Mouse (Mus musculus) midbrain, embryonic 13.5 days (tissue): ENCODE results near the gene Cmtm3. TPM values are rescaled to one million over a fixed set of nuclear protein-coding genes. Genes with fewer than 3 reads are reported as not detected.

Experiments used
- ATAC-seq: fragments of 200-750 bp; cut with Nextera tagmentation; 2 replicates; pipeline ENCODE4 v1.8.0; 2017; ENCODE audit warnings: mild to moderate bottlenecking, moderate TSS enrichment, moderate library complexity
- H3K27ac ChIP-seq: fragments of 300-500 bp; sonication (generic); 2 replicates; pipeline ENCODE4 v1.5.1; 2015; ENCODE audit warnings: inconsistent platforms, mild to moderate bottlenecking, moderate library complexity
- H3K27me3 ChIP-seq: fragments of 300-500 bp; sonication (generic); 2 replicates; pipeline ENCODE4 v1.6.1; 2015; ENCODE audit warnings: mild to moderate bottlenecking, inconsistent platforms
- H3K36me3 ChIP-seq: fragments of 300-500 bp; sonication (generic); 2 replicates; pipeline ENCODE4 v1.6.1; 2015; ENCODE audit warnings: mild to moderate bottlenecking, inconsistent platforms
- H3K4me1 ChIP-seq: fragments of 300-500 bp; sonication (generic); replicated peaks from 2 replicates; pipeline ENCODE4 v1.6.1; 2015; ENCODE audit warnings: inconsistent platforms
- H3K4me2 ChIP-seq: fragments of 300-500 bp; sonication (generic); replicated peaks from 2 replicates; pipeline ENCODE4 v1.6.1; 2015; ENCODE audit warnings: moderate library complexity, mild to moderate bottlenecking, inconsistent platforms
- H3K4me3 ChIP-seq: fragments of 300-500 bp; sonication (generic); replicated peaks from 2 replicates; pipeline ENCODE4 v1.5.1; 2015; ENCODE audit warnings: mild to moderate bottlenecking, inconsistent platforms
- H3K9ac ChIP-seq: fragments of 300-500 bp; sonication (generic); replicated peaks from 2 replicates; pipeline ENCODE4 v1.6.1; 2015; ENCODE audit warnings: mild to moderate bottlenecking, inconsistent platforms
- H3K9me3 ChIP-seq: fragments of 300-500 bp; sonication (generic); 2 replicates; pipeline ENCODE4 v1.6.1; 2016; ENCODE audit warnings: mild to moderate bottlenecking, inconsistent platforms
- WGBS: fragments of 180-500 bp; shearing (Covaris S2); methylation state at CpG from one replicate; pipeline ENCODE4 v1.1.7; 2015; 5-methylcytosine and 5-hydroxymethylcytosine counted together
- polyA plus RNA-seq: library from polyadenylated mRNA; unstranded; fragments of >200 nt; fragmentation: Nextera tagmentation; extraction: Ambion mirVana; gene quantifications from 2 replicates; pipeline ENCODE4 v1.2.1, GENCODE M21; 2015

The Cmtm3 gene
- polyA plus RNA-seq, 1 experiment from 2014 or later = 34.9 TPM

GRCm38 (mm10) chr8:104346706-104347105, 7.5 kb downstream of the Cmtm3 start:
- Histone ChIP-seq H3K4me3 (no peak overlapping the region), H3K9ac (no peak overlapping the region), H3K4me1 (no peaks in the 10 kb centered on the region), H3K27me3 (no peaks in the 10 kb centered on the region), H3K9me3 (no peaks in the 10 kb centered on the region), H3K36me3 (peaks cover 15% of the 10 kb centered on the region; the same call in 1 of the 2 replicates), H3K4me2 (no peak overlapping the region), H3K27ac (no peak overlapping the region)
- 55% methylated on average over 12 of the region's 12 CpGs for WGBS
- no peak for ATAC-seq

GRCm38 (mm10) chr8:104348971-104349370, 9.8 kb downstream of the Cmtm3 start:
- H3K9ac ChIP-seq = no peak overlapping the region
- H3K4me1 ChIP-seq = peaks cover 14% of the 10 kb centered on the region
- WGBS = 89% methylated on average over 5 of the region's 5 CpGs
- H3K36me3 ChIP-seq = peaks cover 15% of the 10 kb centered on the region; the same call in 1 of the 2 replicates
- H3K4me3 ChIP-seq = no peak overlapping the region
- H3K9me3 ChIP-seq = no peaks in the 10 kb centered on the region
- H3K27me3 ChIP-seq = no peaks in the 10 kb centered on the region
- no peak for ATAC-seq
- no peak overlapping the region for H3K4me2 ChIP-seq
- H3K27ac ChIP-seq = no peak overlapping the region

- Histone ChIP-seq H3K27ac (no peak overlapping the region), H3K4me1 (peaks cover 14% of the 10 kb centered on the region), H3K9ac (no peak overlapping the region), H3K4me3 (no peak overlapping the region), H3K4me2 (no peak overlapping the region), H3K9me3 (no peaks in the 10 kb centered on the region), H3K36me3 (peaks cover 25% of the 10 kb centered on the region), H3K27me3 (no peaks in the 10 kb centered on the region)
- WGBS = 91% methylated on average over 13 of the region's 13 CpGs
- no peak for ATAC-seq
These were observed 10.8 kb downstream of the Cmtm3 start for GRCm38 (mm10) chr8:104350047-104350446.

- Histone ChIP-seq H3K4me1 (peaks cover 14% of the 10 kb centered on the region), H3K27me3 (no peaks in the 10 kb centered on the region), H3K9ac (no peak overlapping the region), H3K4me3 (no peak overlapping the region), H3K27ac (peak overlapping the region; percentile 25; the same call in 1 of the 2 replicates), H3K9me3 (no peaks in the 10 kb centered on the region), H3K36me3 (peaks cover 21% of the 10 kb centered on the region), H3K4me2 (no peak overlapping the region)
- peak; percentile 81 for ATAC-seq
- WGBS = 59% methylated on average over 5 of the region's 5 CpGs
These were observed 14.0 kb downstream of the Cmtm3 start for GRCm38 (mm10) chr8:104353186-104353585.

- WGBS = 93% methylated on average over 10 of the region's 10 CpGs
- Histone ChIP-seq H3K4me1 (peaks cover 25% of the 10 kb centered on the region), H3K27ac (no peak overlapping the region)
These were observed 15.3 kb downstream of the Cmtm3 start for GRCm38 (mm10) chr8:104354504-104354903.

GRCm38 (mm10) chr8:104358637-104359036, 19.4 kb downstream of the Cmtm3 start:
- Histone ChIP-seq H3K36me3 (peaks cover 18% of the 10 kb centered on the region), H3K9ac (no peak overlapping the region), H3K27ac (no peak overlapping the region), H3K27me3 (no peaks in the 10 kb centered on the region), H3K9me3 (no peaks in the 10 kb centered on the region), H3K4me3 (no peak overlapping the region), H3K4me1 (peaks cover 18% of the 10 kb centered on the region), H3K4me2 (no peak overlapping the region)
- WGBS = 53% methylated on average over 3 of the region's 3 CpGs
- ATAC-seq = 0 out of 2 replicates have a peak, but pooled peaks have one; percentile 25

More at GRCm38 (mm10) chr8:104354504-104354903, 15.3 kb downstream of the Cmtm3 start:
- no peak for ATAC-seq
- peaks cover 21% of the 10 kb centered on the region for H3K36me3 ChIP-seq
- no peaks in the 10 kb centered on the region for H3K27me3 ChIP-seq
- H3K4me3 ChIP-seq = no peak overlapping the region
- H3K9me3 ChIP-seq = no peaks in the 10 kb centered on the region
- no peak overlapping the region for H3K4me2 ChIP-seq
- H3K9ac ChIP-seq = no peak overlapping the region

GRCm38 (mm10) chr8:104359778-104360456, 20.7 kb downstream of the Cmtm3 start:
- Histone ChIP-seq H3K27ac (no peak overlapping the region), H3K9me3 (no peaks in the 10 kb centered on the region), H3K9ac (no peak overlapping the region), H3K27me3 (no peaks in the 10 kb centered on the region), H3K4me3 (no peak overlapping the region), H3K36me3 (peaks cover 9% of the 10 kb centered on the region), H3K4me2 (no peak overlapping the region), H3K4me1 (peaks cover 18% of the 10 kb centered on the region)
- ATAC-seq = peak; percentile 30; the same call in 1 of the 2 replicates
- 64% methylated on average over 15 of the region's 15 CpGs for WGBS

- Histone ChIP-seq H3K4me2 (no peak overlapping the region), H3K9me3 (no peaks in the 10 kb centered on the region), H3K27me3 (no peaks in the 10 kb centered on the region), H3K4me3 (no peak overlapping the region), H3K36me3 (no peaks in the 10 kb centered on the region), H3K9ac (no peak overlapping the region), H3K27ac (no peak overlapping the region), H3K4me1 (peaks cover 19% of the 10 kb centered on the region)
- 90% methylated on average over 9 of the region's 9 CpGs for WGBS
- ATAC-seq = no peak
These were observed 26.5 kb downstream of the Cmtm3 start for GRCm38 (mm10) chr8:104365695-104366094.

- no peaks in the 10 kb centered on the region for H3K27me3 ChIP-seq
- H3K9ac ChIP-seq = no peak overlapping the region
- H3K4me3 ChIP-seq = no peak overlapping the region
- H3K4me1 ChIP-seq = peaks cover 19% of the 10 kb centered on the region
- ATAC-seq = 0 out of 2 replicates have a peak, but pooled peaks have one; percentile 24
- no peaks in the 10 kb centered on the region for H3K9me3 ChIP-seq
- H3K36me3 ChIP-seq = no peaks in the 10 kb centered on the region
- WGBS = 49% methylated on average over 5 of the region's 5 CpGs
- no peak overlapping the region for H3K4me2 ChIP-seq
- H3K27ac ChIP-seq = no peak overlapping the region
These were observed 28.2 kb downstream of the Cmtm3 start for GRCm38 (mm10) chr8:104367398-104367797.

- Histone ChIP-seq H3K27me3 (no peaks in the 10 kb centered on the region), H3K4me2 (no peak overlapping the region), H3K4me3 (no peak overlapping the region), H3K9me3 (no peaks in the 10 kb centered on the region), H3K9ac (no peak overlapping the region), H3K36me3 (no peaks in the 10 kb centered on the region), H3K4me1 (peaks cover 27% of the 10 kb centered on the region), H3K27ac (no peak overlapping the region; the same call in 1 of the 2 replicates)
- 80% methylated on average over 12 of the region's 12 CpGs for WGBS
- ATAC-seq = no peak
These were observed 30.4 kb downstream of the Cmtm3 start for GRCm38 (mm10) chr8:104369591-104369990.

- H3K27me3 ChIP-seq = no peaks in the 10 kb centered on the region
- WGBS = 75% methylated on average over 6 of the region's 6 CpGs
These were observed 30.9 kb downstream of the Cmtm3 start for GRCm38 (mm10) chr8:104370071-104370470.

GRCm38 (mm10) chr8:104371121-104371520, 31.9 kb downstream of the Cmtm3 start:
- Histone ChIP-seq H3K9ac (no peak overlapping the region), H3K36me3 (no peaks in the 10 kb centered on the region), H3K27me3 (no peaks in the 10 kb centered on the region), H3K4me2 (no peak overlapping the region), H3K4me1 (peaks cover 35% of the 10 kb centered on the region), H3K4me3 (no peak overlapping the region), H3K9me3 (no peaks in the 10 kb centered on the region), H3K27ac (no peak overlapping the region)
- WGBS = 92% methylated on average over 6 of the region's 6 CpGs
- no peak for ATAC-seq

More at GRCm38 (mm10) chr8:104370071-104370470, 30.9 kb downstream of the Cmtm3 start:
- H3K9me3 ChIP-seq = no peaks in the 10 kb centered on the region
- no peak overlapping the region for H3K4me2 ChIP-seq
- no peak overlapping the region for H3K4me3 ChIP-seq
- no peak overlapping the region for H3K9ac ChIP-seq
- no peak overlapping the region for H3K27ac ChIP-seq
- peaks cover 30% of the 10 kb centered on the region for H3K4me1 ChIP-seq
- no peak for ATAC-seq
- no peaks in the 10 kb centered on the region for H3K36me3 ChIP-seq
